Mouse (Mus musculus) kidney, adult 2 months (tissue): ENCODE results near the gene Fosb. TPM values are rescaled to one million over a fixed set of nuclear protein-coding genes. Genes with fewer than 3 reads are reported as not detected.

ENCODE experiments used
- DNase-seq: peaks from one replicate; pipeline ENCODE4 v3.0.0; 2021
- H3K27ac ChIP-seq: fragments of 200-500 bp; 2 replicates; pipeline ENCODE4 v1.5.1; 2012; ENCODE audit warnings: low read depth, low read length, control low read depth, inconsistent platforms; ENCODE audit not compliant: insufficient read depth
- H3K27me3 ChIP-seq: fragments of 200-500 bp; replicated peaks from 2 replicates; pipeline ENCODE4 v1.6.1; 2012; ENCODE audit warnings: mild to moderate bottlenecking, moderate library complexity, low read length, inconsistent platforms; ENCODE audit not compliant: control insufficient read depth, insufficient read depth
- H3K36me3 ChIP-seq: fragments of 200-500 bp; 2 replicates; pipeline ENCODE4 v1.6.1; 2012; ENCODE audit warnings: mild to moderate bottlenecking, moderate library complexity, low read length, inconsistent platforms; ENCODE audit not compliant: control insufficient read depth, insufficient read depth
- H3K4me1 ChIP-seq: fragments of 200-500 bp; 2 replicates; pipeline ENCODE4 v1.6.1; 2011; ENCODE audit warnings: low read length; ENCODE audit not compliant: control insufficient read depth, insufficient read depth
- H3K4me3 ChIP-seq: fragments of 200-500 bp; 2 replicates; pipeline ENCODE4 v1.5.1; 2011; ENCODE audit warnings: mild to moderate bottlenecking, low read depth, low read length, control low read depth; ENCODE audit not compliant: insufficient read depth
- CTCF ChIP-seq: fragments of 200-500 bp; conservative IDR thresholded peaks from 2 replicates; pipeline ENCODE4 v1.5.1; 2011; ENCODE audit warnings: low read depth, mild to moderate bottlenecking, control low read depth, low read length, moderate library complexity, mixed read lengths; ENCODE audit not compliant: insufficient read depth, insufficient read length
- POLR2A ChIP-seq: fragments of 200-500 bp; IDR thresholded peaks from one replicate; pipeline ENCODE4 v1.6.1; 2011; ENCODE audit warnings: low read depth, low read length, control low read depth
- WGBS: fragments of 180-500 bp; shearing (Covaris S2); methylation state at CpG from one replicate; pipeline ENCODE4 v1.1.7; 2018; 5-methylcytosine and 5-hydroxymethylcytosine counted together
- polyA plus RNA-seq: library from polyadenylated mRNA; depleted of rRNA; stranded (reverse); fragments of >200 nt; gene quantifications from 2 replicates; pipeline ENCODE4 v1.2.3, GENCODE M21; 2012

The Fosb gene
- polyA plus RNA-seq, 1 experiment, result 0.17 TPM

DNA sequence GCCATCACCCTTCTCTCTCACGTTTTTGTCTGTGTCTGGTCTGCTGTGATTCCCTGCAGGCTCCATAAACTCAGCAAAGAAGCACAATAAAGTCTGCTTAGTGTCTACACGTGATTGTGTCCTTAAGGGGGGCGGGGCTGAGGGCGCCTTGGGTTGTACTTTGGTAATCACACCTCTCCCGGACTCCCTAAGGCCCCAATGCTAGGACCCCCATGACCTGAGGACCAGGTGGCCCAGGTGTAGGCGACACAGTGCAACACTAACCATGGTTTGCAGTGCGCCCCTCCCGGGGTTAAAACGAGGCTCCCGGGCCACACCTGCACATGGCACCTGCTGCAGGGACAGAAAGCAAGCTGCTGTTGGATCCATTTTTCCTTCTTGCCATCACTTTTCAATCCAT lies 31.4 kb upstream of the Fosb start:
- 22% methylated on average over 10 of the region's 10 CpGs for WGBS
- Histone ChIP-seq H3K36me3 (no peaks in the 10 kb centered on the region), H3K4me3 (no peak overlapping the region), H3K4me1 (peaks cover 8% of the 10 kb centered on the region; the same call in 1 of the 2 replicates), H3K27ac (no peak overlapping the region), H3K27me3 (no peaks in the 10 kb centered on the region)
- no peak for DNase-seq
- TF ChIP-seq CTCF, result no peak
- TF ChIP-seq POLR2A, result no peak

DNA sequence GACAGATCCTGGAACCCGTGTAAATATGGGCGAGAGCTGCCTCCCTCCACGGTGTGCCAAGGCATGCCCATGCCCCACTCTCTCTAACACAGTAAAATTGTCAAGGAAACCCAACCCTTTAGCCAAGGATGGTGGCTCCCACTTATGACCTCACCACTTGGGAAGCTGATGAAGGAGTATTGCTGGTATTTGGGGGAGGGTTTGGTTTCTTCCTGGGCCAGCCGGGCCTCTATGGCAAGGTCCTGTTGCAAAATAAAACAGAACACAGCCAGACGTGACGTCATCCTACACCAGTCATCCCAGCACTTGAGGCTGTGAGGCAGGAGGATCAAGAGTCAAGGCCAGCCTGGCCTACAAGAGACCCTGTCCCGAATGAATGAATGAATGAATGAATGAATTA lies 28.7 kb upstream of the Fosb start:
- no peak for TF ChIP-seq POLR2A
- WGBS, result 74% methylated on average over 7 of the region's 7 CpGs
- DNase-seq, result no peak
- no peak overlapping the region for H3K27ac ChIP-seq
- H3K27me3 ChIP-seq, result no peaks in the 10 kb centered on the region
- H3K4me1 ChIP-seq, result peaks cover 6% of the 10 kb centered on the region; the same call in 1 of the 2 replicates
- no peaks in the 10 kb centered on the region for H3K36me3 ChIP-seq
- no peak overlapping the region for H3K4me3 ChIP-seq

DNA sequence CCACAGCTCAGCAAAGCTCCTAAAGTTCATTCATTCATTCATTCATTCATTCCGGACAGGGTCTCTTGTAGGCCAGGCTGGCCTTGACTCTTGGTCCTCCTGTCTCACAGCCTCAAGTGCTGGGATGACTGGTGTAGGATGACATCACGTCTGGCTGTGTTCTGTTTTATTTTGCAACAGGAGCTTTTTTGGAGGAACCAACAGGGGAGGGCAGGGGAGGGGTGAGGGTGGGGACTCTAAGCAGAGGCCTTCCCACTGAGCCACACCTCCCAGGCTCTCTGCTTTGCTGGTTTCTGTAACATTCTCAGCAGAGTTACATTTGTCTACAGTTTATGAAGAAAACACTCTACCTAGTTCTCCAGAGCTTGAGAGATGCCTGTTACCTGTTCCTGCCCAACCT lies 28.2 kb upstream of the Fosb start:
- Histone ChIP-seq H3K27ac (no peak overlapping the region), H3K4me1 (peaks cover 3% of the 10 kb centered on the region; the same call in 1 of the 2 replicates), H3K36me3 (no peaks in the 10 kb centered on the region), H3K4me3 (no peak overlapping the region), H3K27me3 (no peaks in the 10 kb centered on the region)
- TF ChIP-seq CTCF, result no peak
- TF ChIP-seq POLR2A, result no peak
- 78% methylated on average over 2 of the region's 2 CpGs for WGBS
- DNase-seq, result no peak

DNA sequence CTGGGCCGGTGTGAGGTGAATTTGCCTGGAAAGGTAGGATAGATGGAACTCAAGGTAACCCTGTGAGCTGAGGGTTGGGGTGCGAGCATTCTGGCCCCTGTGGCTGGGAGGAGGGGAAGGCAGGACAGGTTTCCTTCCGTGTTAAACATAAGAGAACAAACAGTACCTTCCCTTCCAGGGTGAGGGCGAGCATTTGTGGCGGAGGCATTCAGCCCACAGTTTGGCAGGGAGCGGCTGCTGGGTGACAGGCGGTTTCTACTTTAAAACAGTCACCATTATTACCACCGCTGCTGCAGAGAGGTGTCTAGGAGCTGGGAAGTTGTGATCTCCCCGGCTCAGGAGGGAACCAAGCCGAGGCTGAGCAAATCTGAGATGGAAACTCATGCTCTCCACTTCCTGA lies 27.3 kb upstream of the Fosb start:
- no peak overlapping the region for H3K27ac ChIP-seq
- H3K4me3 ChIP-seq, result no peak overlapping the region
- DNase-seq, result no peak
- WGBS, result 77% methylated on average over 10 of the region's 10 CpGs
- 0 out of 2 replicates have a peak, but pooled peaks cover 3% of the 10 kb centered on the region for H3K4me1 ChIP-seq
- H3K36me3 ChIP-seq, result no peaks in the 10 kb centered on the region
- H3K27me3 ChIP-seq, result no peaks in the 10 kb centered on the region
- TF ChIP-seq CTCF (no peak), POLR2A (no peak)

DNA sequence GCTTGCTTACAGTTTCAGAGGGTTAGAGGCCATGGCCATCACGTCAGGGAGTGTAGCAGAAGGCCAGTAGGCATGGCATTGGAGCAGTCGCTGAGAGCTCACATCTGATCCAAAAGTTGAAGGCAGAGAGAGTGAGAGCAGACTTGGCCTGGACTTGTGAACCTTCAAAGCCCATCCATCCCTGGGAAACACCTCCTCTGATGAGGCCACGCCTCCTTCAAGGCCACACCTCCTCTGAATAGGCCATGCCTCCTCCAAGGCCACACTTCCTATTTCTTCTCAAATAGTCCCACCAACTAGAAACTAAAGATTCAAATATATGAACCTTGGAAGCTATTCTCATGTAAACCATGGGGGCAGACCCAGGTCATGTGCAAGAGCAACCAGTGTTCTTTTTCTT lies 25.7 kb upstream of the Fosb start:
- Histone ChIP-seq H3K27me3 (no peaks in the 10 kb centered on the region), H3K4me3 (no peak overlapping the region), H3K4me1 (0 out of 2 replicates have a peak, but pooled peaks cover 3% of the 10 kb centered on the region), H3K36me3 (no peaks in the 10 kb centered on the region), H3K27ac (no peak overlapping the region)
- no peak for TF ChIP-seq CTCF
- no peak for TF ChIP-seq POLR2A
- DNase-seq, result peak; percentile 66
- 41% methylated on average over 3 of the region's 3 CpGs for WGBS

DNA sequence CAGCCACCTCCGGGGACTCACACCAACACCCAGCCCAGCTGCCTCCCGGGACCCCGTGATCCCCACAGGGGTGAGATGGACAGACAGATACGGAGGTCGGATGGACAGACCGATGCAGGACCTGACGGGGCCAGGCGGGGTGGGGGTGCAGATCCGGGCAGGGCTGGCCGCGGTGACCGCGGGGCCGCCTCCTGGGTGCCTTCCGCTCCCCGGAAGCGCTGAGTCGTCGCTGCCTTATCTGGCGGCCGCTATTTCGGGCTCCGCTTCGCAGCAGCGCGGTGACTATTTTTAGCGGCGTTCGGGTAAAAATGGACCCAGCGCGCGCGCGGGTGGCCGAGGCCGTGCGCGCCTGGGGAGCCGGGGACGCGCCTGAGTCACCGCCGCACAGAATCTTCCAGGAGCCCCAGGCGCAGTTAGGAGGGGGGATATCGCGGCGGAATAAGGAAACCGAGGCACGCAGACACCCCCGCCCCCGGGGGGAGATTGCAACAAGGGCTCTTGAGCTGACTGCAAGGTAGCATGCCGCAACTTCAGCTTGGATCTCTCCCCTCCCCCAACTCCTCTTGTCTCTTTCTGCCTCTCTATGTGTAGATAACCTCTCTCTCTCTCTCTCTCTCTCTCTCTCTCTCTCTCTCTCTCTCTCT lies 23.0 kb upstream of the Fosb start:
- peak; percentile 76 for DNase-seq
- no peak for TF ChIP-seq POLR2A
- Histone ChIP-seq H3K4me1 (0 out of 2 replicates have a peak, but pooled peaks cover 3% of the 10 kb centered on the region), H3K27ac (no peak overlapping the region), H3K27me3 (no peaks in the 10 kb centered on the region), H3K4me3 (peak overlapping the region; percentile 56), H3K36me3 (no peaks in the 10 kb centered on the region)
- under 1% methylated on average over 52 of the region's 52 CpGs for WGBS

DNA sequence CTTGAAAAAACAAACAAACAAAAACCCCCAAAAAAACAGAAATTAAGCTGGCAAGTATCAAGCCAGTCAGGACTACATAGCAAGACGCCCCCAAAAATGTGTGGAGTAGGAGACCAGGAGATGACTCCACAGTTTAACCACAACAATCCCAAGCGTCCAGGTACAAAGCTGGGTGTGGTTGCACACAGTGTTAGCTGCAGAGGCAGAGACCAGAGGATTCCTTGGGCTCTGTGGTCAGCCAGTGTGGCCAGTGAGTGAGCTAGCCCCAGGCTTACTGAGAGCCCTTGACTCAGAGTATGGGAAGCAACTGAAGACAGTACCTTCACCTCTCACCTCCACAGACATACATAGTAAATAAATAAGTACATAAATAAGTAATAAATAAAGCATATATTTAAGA lies 22.1 kb upstream of the Fosb start:
- WGBS, result 84% methylated on average over 2 of the region's 2 CpGs
- 0 out of 2 replicates have a peak, but pooled peaks cover 3% of the 10 kb centered on the region for H3K4me1 ChIP-seq
- TF ChIP-seq CTCF (no peak), POLR2A (no peak)
- no peak overlapping the region for H3K27ac ChIP-seq
- no peaks in the 10 kb centered on the region for H3K36me3 ChIP-seq
- DNase-seq, result no peak
- H3K27me3 ChIP-seq, result no peaks in the 10 kb centered on the region
- H3K4me3 ChIP-seq, result no peak overlapping the region
